Mouse (Mus musculus): ENCODE data around the gene Rph3al. TPM values are rescaled to one million over a fixed set of nuclear protein-coding genes. Genes with fewer than 3 reads are reported as not detected.

The Rph3al gene
- polyA plus RNA-seq, 1 experiment from 2014 or later, result 10.5 TPM

GRCm38 (mm10) chr11:75838861-75839426, 99.3 kb downstream of the Rph3al start:
- Histone ChIP-seq H3K4me1 (ENCODE audit: control insufficient read depth, insufficient read depth, low read length) (0 out of 2 replicates have a peak, but pooled peaks cover 2% of the 10 kb centered on the region), H3K4me3 (replicated peaks; ENCODE audit: low read length) (no peak overlapping the region), H3K9ac (ENCODE audit: low read length) (no peak overlapping the region), H3K27ac (ENCODE audit: low read length) (no peak overlapping the region), H3K36me3 (ENCODE audit: control insufficient read depth, insufficient read depth, low read length) (no peaks in the 10 kb centered on the region), H3K27me3 (ENCODE audit: control insufficient read depth, insufficient read depth, low read length) (no peaks in the 10 kb centered on the region), H3K9me3 (replicated peaks; ENCODE audit: control insufficient read depth, low read length) (no peaks in the 10 kb centered on the region), H3K4me2 (ENCODE audit: low read depth, low read length) (no peak overlapping the region)
- ATAC-seq (ENCODE audit: insufficient read depth, low FRiP score), result no peak
- WGBS, result 74% methylated on average over 10 of the region's 10 CpGs

- no peaks in the 10 kb centered on the region for H3K9me3 ChIP-seq (replicated peaks; ENCODE audit: control insufficient read depth, low read length)
- 69% methylated on average over 11 of the region's 11 CpGs for WGBS
- H3K27ac ChIP-seq (ENCODE audit: low read length), result no peak overlapping the region
- H3K4me2 ChIP-seq (ENCODE audit: low read depth, low read length), result no peak overlapping the region
- no peaks in the 10 kb centered on the region for H3K27me3 ChIP-seq (ENCODE audit: control insufficient read depth, insufficient read depth, low read length)
- H3K4me3 ChIP-seq (replicated peaks; ENCODE audit: low read length), result no peak overlapping the region
- H3K36me3 ChIP-seq (ENCODE audit: control insufficient read depth, insufficient read depth, low read length), result no peaks in the 10 kb centered on the region
- H3K4me1 ChIP-seq (ENCODE audit: control insufficient read depth, insufficient read depth, low read length), result 0 out of 2 replicates have a peak, but pooled peaks cover 2% of the 10 kb centered on the region
- no peak overlapping the region for H3K9ac ChIP-seq (ENCODE audit: low read length)
- ATAC-seq (ENCODE audit: insufficient read depth, low FRiP score), result no peak
Measured at GRCm38 (mm10) chr11:75836240-75836610, 102.0 kb downstream of the Rph3al start.

- H3K36me3 ChIP-seq (ENCODE audit: control insufficient read depth, insufficient read depth, low read length), result no peaks in the 10 kb centered on the region
- no peaks in the 10 kb centered on the region for H3K27me3 ChIP-seq (ENCODE audit: control insufficient read depth, insufficient read depth, low read length)
- H3K9me3 ChIP-seq (replicated peaks; ENCODE audit: control insufficient read depth, low read length), result no peaks in the 10 kb centered on the region
- H3K4me2 ChIP-seq (ENCODE audit: low read depth, low read length), result no peak overlapping the region
- 68% methylated on average over 11 of the region's 11 CpGs for WGBS
- no peak overlapping the region for H3K27ac ChIP-seq (ENCODE audit: low read length)
- no peak overlapping the region for H3K4me3 ChIP-seq (replicated peaks; ENCODE audit: low read length)
- H3K9ac ChIP-seq (ENCODE audit: low read length), result no peak overlapping the region
- no peak for ATAC-seq (ENCODE audit: insufficient read depth, low FRiP score)
- H3K4me1 ChIP-seq (ENCODE audit: control insufficient read depth, insufficient read depth, low read length), result 0 out of 2 replicates have a peak, but pooled peaks cover 2% of the 10 kb centered on the region
Measured at GRCm38 (mm10) chr11:75835587-75836239, 102.5 kb downstream of the Rph3al start.

GRCm38 (mm10) chr11:75833081-75833480, 105.1 kb downstream of the Rph3al start:
- Histone ChIP-seq H3K9ac (ENCODE audit: low read length) (no peak overlapping the region), H3K4me2 (ENCODE audit: low read depth, low read length) (no peak overlapping the region), H3K36me3 (ENCODE audit: control insufficient read depth, insufficient read depth, low read length) (no peaks in the 10 kb centered on the region), H3K4me1 (ENCODE audit: control insufficient read depth, insufficient read depth, low read length) (no peaks in the 10 kb centered on the region), H3K4me3 (replicated peaks; ENCODE audit: low read length) (no peak overlapping the region), H3K9me3 (replicated peaks; ENCODE audit: control insufficient read depth, low read length) (no peaks in the 10 kb centered on the region), H3K27me3 (ENCODE audit: control insufficient read depth, insufficient read depth, low read length) (no peaks in the 10 kb centered on the region), H3K27ac (ENCODE audit: low read length) (no peak overlapping the region)
- ATAC-seq (ENCODE audit: insufficient read depth, low FRiP score), result no peak
- 66% methylated on average over 6 of the region's 6 CpGs for WGBS

- H3K4me3 ChIP-seq (replicated peaks; ENCODE audit: low read length), result no peak overlapping the region
- no peaks in the 10 kb centered on the region for H3K4me1 ChIP-seq (ENCODE audit: control insufficient read depth, insufficient read depth, low read length)
- H3K4me2 ChIP-seq (ENCODE audit: low read depth, low read length), result no peak overlapping the region
- 91% methylated on average over 3 of the region's 3 CpGs for WGBS
- no peaks in the 10 kb centered on the region for H3K27me3 ChIP-seq (ENCODE audit: control insufficient read depth, insufficient read depth, low read length)
- ATAC-seq (ENCODE audit: insufficient read depth, low FRiP score), result no peak
- no peaks in the 10 kb centered on the region for H3K36me3 ChIP-seq (ENCODE audit: control insufficient read depth, insufficient read depth, low read length)
- no peaks in the 10 kb centered on the region for H3K9me3 ChIP-seq (replicated peaks; ENCODE audit: control insufficient read depth, low read length)
- no peak overlapping the region for H3K9ac ChIP-seq (ENCODE audit: low read length)
- H3K27ac ChIP-seq (ENCODE audit: low read length), result no peak overlapping the region
Measured at GRCm38 (mm10) chr11:75830386-75830785, 107.8 kb downstream of the Rph3al start.

GRCm38 (mm10) chr11:75827414-75827813, 110.8 kb downstream of the Rph3al start:
- Histone ChIP-seq H3K27ac (ENCODE audit: low read length) (no peak overlapping the region), H3K27me3 (ENCODE audit: control insufficient read depth, insufficient read depth, low read length) (no peaks in the 10 kb centered on the region), H3K9ac (ENCODE audit: low read length) (no peak overlapping the region), H3K4me3 (replicated peaks; ENCODE audit: low read length) (no peak overlapping the region), H3K4me2 (ENCODE audit: low read depth, low read length) (no peak overlapping the region), H3K9me3 (replicated peaks; ENCODE audit: control insufficient read depth, low read length) (no peaks in the 10 kb centered on the region), H3K4me1 (ENCODE audit: control insufficient read depth, insufficient read depth, low read length) (no peaks in the 10 kb centered on the region), H3K36me3 (ENCODE audit: control insufficient read depth, insufficient read depth, low read length) (no peaks in the 10 kb centered on the region)
- WGBS, result 84% methylated on average over 8 of the region's 8 CpGs
- ATAC-seq (ENCODE audit: insufficient read depth, low FRiP score), result no peak

- WGBS, result 37% methylated on average over 7 of the region's 7 CpGs
- no peaks in the 10 kb centered on the region for H3K27me3 ChIP-seq (ENCODE audit: control insufficient read depth, insufficient read depth, low read length)
- no peaks in the 10 kb centered on the region for H3K36me3 ChIP-seq (ENCODE audit: control insufficient read depth, insufficient read depth, low read length)
- no peak overlapping the region for H3K27ac ChIP-seq (ENCODE audit: low read length)
- H3K4me3 ChIP-seq (replicated peaks; ENCODE audit: low read length), result no peak overlapping the region
- H3K9me3 ChIP-seq (replicated peaks; ENCODE audit: control insufficient read depth, low read length), result no peaks in the 10 kb centered on the region
- no peak overlapping the region for H3K4me2 ChIP-seq (ENCODE audit: low read depth, low read length)
- H3K9ac ChIP-seq (ENCODE audit: low read length), result no peak overlapping the region
- no peak for ATAC-seq (ENCODE audit: insufficient read depth, low FRiP score)
- no peaks in the 10 kb centered on the region for H3K4me1 ChIP-seq (ENCODE audit: control insufficient read depth, insufficient read depth, low read length)
Measured at GRCm38 (mm10) chr11:75823506-75823905, 114.7 kb downstream of the Rph3al start.

GRCm38 (mm10) chr11:75813085-75813484, 125.1 kb downstream of the Rph3al start:
- peaks cover 25% of the 10 kb centered on the region for H3K4me1 ChIP-seq (ENCODE audit: control insufficient read depth, insufficient read depth, low read length)
- no peak overlapping the region for H3K4me3 ChIP-seq (replicated peaks; ENCODE audit: low read length)
- no peaks in the 10 kb centered on the region for H3K27me3 ChIP-seq (ENCODE audit: control insufficient read depth, insufficient read depth, low read length)
- ATAC-seq (ENCODE audit: insufficient read depth, low FRiP score), result no peak
- H3K27ac ChIP-seq (ENCODE audit: low read length), result peak overlapping the region; percentile 97
- H3K9ac ChIP-seq (ENCODE audit: low read length), result peak overlapping the region; percentile 39; the same call in 1 of the 2 replicates
- H3K9me3 ChIP-seq (replicated peaks; ENCODE audit: control insufficient read depth, low read length), result no peaks in the 10 kb centered on the region
- H3K4me2 ChIP-seq (ENCODE audit: low read depth, low read length), result no peak overlapping the region
- H3K36me3 ChIP-seq (ENCODE audit: control insufficient read depth, insufficient read depth, low read length), result no peaks in the 10 kb centered on the region
- WGBS, result 43% methylated on average over 10 of the region's 10 CpGs

- 12% methylated on average over 3 of the region's 3 CpGs for WGBS
- Histone ChIP-seq H3K4me1 (ENCODE audit: control insufficient read depth, insufficient read depth, low read length) (peaks cover 31% of the 10 kb centered on the region), H3K27ac (ENCODE audit: low read length) (peak overlapping the region; percentile 97), H3K9ac (ENCODE audit: low read length) (0 out of 2 replicates have a peak overlapping the region, but pooled peaks have one; percentile 33), H3K4me2 (ENCODE audit: low read depth, low read length) (no peak overlapping the region), H3K27me3 (ENCODE audit: control insufficient read depth, insufficient read depth, low read length) (no peaks in the 10 kb centered on the region), H3K4me3 (replicated peaks; ENCODE audit: low read length) (no peak overlapping the region), H3K9me3 (replicated peaks; ENCODE audit: control insufficient read depth, low read length) (no peaks in the 10 kb centered on the region), H3K36me3 (ENCODE audit: control insufficient read depth, insufficient read depth, low read length) (no peaks in the 10 kb centered on the region)
- ATAC-seq (ENCODE audit: insufficient read depth, low FRiP score), result peak; percentile 85
Measured at GRCm38 (mm10) chr11:75811900-75812299, 126.3 kb downstream of the Rph3al start.
